Comparison of ENCODE assay signal across 1 mouse cellular context in the genomic region with DNA sequence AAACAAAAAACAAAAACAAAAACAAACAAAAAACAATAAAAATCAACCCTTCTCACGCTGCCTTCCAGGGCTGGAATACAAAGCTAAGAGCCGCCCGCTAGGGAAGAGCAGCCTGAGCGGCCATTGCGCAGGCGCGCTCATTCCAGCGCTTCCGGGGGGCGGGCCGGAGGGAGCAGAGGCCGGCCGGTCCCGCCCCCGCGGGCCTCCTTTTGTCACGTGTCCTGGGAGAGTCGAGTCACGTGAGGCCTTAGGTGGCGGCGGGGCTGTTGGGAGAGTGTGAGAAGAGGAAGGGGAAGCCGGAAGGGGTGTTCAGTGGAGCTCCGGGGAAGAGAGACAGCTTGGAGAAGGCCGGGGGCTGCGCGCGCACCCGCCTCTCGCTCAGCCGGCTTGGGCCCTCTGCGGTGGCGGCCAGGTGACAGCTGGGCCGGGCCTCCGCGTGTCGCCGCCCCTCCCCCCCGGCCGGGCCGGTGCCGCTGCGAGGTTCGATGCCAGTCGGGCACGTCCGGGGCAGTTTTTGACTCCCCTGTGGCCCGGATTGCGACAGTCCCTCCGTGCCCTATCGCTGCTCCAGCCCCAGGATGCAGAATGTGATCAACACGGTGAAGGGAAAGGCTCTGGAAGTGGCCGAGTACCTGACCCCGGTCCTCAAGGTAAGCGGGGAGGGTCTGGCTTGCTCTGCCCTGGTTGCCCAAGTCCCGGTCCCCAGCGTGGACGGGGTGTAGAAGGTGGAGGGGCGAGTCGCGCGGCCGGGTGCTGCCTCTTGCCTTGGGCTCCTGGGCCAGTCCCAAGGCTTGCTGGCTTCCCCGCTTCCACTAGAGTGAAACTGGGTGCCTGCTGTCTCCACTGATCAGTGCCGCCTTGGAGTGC.
TF ChIP-seq lines count a peak whose summit lies in the region.

Gene Slc35a5 (minus strand): TSS at position 185 of the 867 bp plus-strand sequence.
Gene Atg3 (plus strand): TSS at position 264 of the 867 bp plus-strand sequence.

TF ChIP-seq in CH12.LX, 34 proteins besides CTCF, POLR2A, EP300 and RAD21 (continued from another document):
- TF ChIP-seq UBTF (IDR thresholded peaks at IDR 0.05; ENCODE audit: low read depth, low read length) (no peak), KAT2A (IDR thresholded peaks at IDR 0.05; ENCODE audit: insufficient replicate concordance, low read length) (0 out of 2 replicates have a peak, but pooled peaks have one; percentile 2), USF2 (conservative IDR thresholded peaks at IDR 0.05; ENCODE audit: low read depth, low read length) (peak; percentile 100), ETS1 (conservative IDR thresholded peaks at IDR 0.05; ENCODE audit: low read depth, low read length) (peak; percentile 85), PAX5 (IDR thresholded peaks at IDR 0.05; ENCODE audit: low read length) (no peak), MAZ (IDR thresholded peaks at IDR 0.05; ENCODE audit: low read depth, low read length) (peak; percentile 91), USF1 (IDR thresholded peaks at IDR 0.05; ENCODE audit: low read depth, low read length) (peak; percentile 99), ZNF384 (IDR thresholded peaks at IDR 0.05; ENCODE audit: low read depth, low read length) (no peak), ZMIZ1 (IDR thresholded peaks at IDR 0.05; ENCODE audit: low read depth, low read length) (peak; percentile 90), NELFE (IDR thresholded peaks at IDR 0.05; ENCODE audit: low read depth, low read length) (peak; percentile 88), MXI1 (IDR thresholded peaks at IDR 0.05; ENCODE audit: low read depth, low read length) (peak; percentile 81), IRF4 (IDR thresholded peaks at IDR 0.05; ENCODE audit: low read depth, low read length) (peak; percentile 80), CHD2 (IDR thresholded peaks at IDR 0.05; ENCODE audit: low read length) (peak; percentile 87), SIN3A (IDR thresholded peaks at IDR 0.05; ENCODE audit: low read length) (peak; percentile 89), ZKSCAN1 (IDR thresholded peaks at IDR 0.05; ENCODE audit: borderline replicate concordance, low read depth, low read length) (no peak), MEF2A (IDR thresholded peaks at IDR 0.05; ENCODE audit: borderline replicate concordance, low read depth, low read length) (peak; percentile 66), SMC3 (IDR thresholded peaks at IDR 0.05; ENCODE audit: low read depth, low read length) (no peak), POLR2AphosphoS2 (IDR thresholded peaks at IDR 0.05; ENCODE audit: low read depth, low read length) (0 out of 2 replicates have a peak, but pooled peaks have one; percentile 48), CHD1 (IDR thresholded peaks at IDR 0.05; ENCODE audit: low read depth, low read length) (no peak), TBP (conservative IDR thresholded peaks at IDR 0.05; ENCODE audit: low read depth, low read length) (no peak), MAFK (IDR thresholded peaks at IDR 0.05; ENCODE audit: insufficient replicate concordance, low read length) (no peak), TCF12 (IDR thresholded peaks at IDR 0.05; ENCODE audit: low read depth, low read length) (peak; percentile 93), HCFC1 (IDR thresholded peaks at IDR 0.05; ENCODE audit: low read depth, low read length) (peak; percentile 81), NRF1 (IDR thresholded peaks at IDR 0.05; ENCODE audit: low read depth, low read length) (peak; percentile 84)
TF ChIP-seq in CH12.LX: peak in this region for 19.
